In the genomic region with DNA sequence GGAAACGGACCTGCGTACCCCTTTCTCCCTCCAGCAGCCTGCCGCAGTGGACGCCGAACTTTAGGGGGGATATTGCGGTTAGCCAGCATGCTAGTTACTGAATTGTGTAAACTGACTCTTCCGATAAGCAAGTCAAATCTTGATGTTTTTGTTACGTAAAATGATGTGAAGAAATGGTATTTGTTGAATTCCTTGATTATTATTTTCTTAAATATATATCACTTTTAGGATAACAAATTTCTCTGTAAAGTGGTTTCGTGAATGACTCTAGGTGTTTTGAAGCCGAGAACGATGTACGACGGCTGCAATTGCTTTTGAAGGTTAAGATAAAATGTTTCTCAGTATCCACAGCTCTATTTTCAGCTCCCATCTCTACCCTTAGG, we compare ENCODE assay signal across 7 mouse cellular contexts. TPM values are rescaled to one million over a fixed set of nuclear protein-coding genes. Genes with fewer than 3 reads are reported as not detected.
A peak's percentile ranks its signal among the peaks of the same experiment; 100 is the strongest.
DNase-seq lines count a peak whose midpoint lies in the region; ATAC-seq and TF ChIP-seq lines count a peak whose summit lies in the region.

No protein-coding gene starts in this region.

- H3K36me3 ChIP-seq in lung, postnatal 0 days (ENCODE audit: insufficient read depth, low read length): no peaks in the 10 kb centered on the region
- no peaks in the 10 kb centered on the region for H3K36me3 ChIP-seq in forebrain, embryonic 11.5 days (ENCODE audit: control insufficient read depth, insufficient read depth, low read length)
- H3K36me3 ChIP-seq in limb, embryonic 12.5 days: no peaks in the 10 kb centered on the region
- H3K36me3 ChIP-seq in stomach, embryonic 14.5 days (ENCODE audit: control insufficient read depth, insufficient read depth, low read length): no peaks in the 10 kb centered on the region

- ATAC-seq in lung, postnatal 0 days: no peak
- no peak for ATAC-seq in forebrain, embryonic 11.5 days (replicated peaks; ENCODE audit: low FRiP score)
- ATAC-seq in limb, embryonic 12.5 days (ENCODE audit: insufficient number of reproducible peaks, insufficient read depth, low FRiP score, low TSS enrichment, low read depth): no peak
- ATAC-seq in stomach, embryonic 14.5 days (ENCODE audit: insufficient number of reproducible peaks, insufficient read depth, low FRiP score, low read depth): no peak

- H3K27me3 ChIP-seq in lung, postnatal 0 days (replicated peaks; ENCODE audit: insufficient read depth, low read length): no peaks in the 10 kb centered on the region
- no peaks in the 10 kb centered on the region for H3K27me3 ChIP-seq in forebrain, embryonic 11.5 days (ENCODE audit: control insufficient read depth, insufficient read depth, low read length)
- no peaks in the 10 kb centered on the region for H3K27me3 ChIP-seq in limb, embryonic 12.5 days
- no peaks in the 10 kb centered on the region for H3K27me3 ChIP-seq in stomach, embryonic 14.5 days (ENCODE audit: control insufficient read depth, insufficient read depth, low read length)

- H3K4me1 ChIP-seq in lung, postnatal 0 days (ENCODE audit: insufficient read depth, low read depth, low read length): peaks cover 8% of the 10 kb centered on the region; the same call in 1 of the 2 replicates
- peaks cover 8% of the 10 kb centered on the region for H3K4me1 ChIP-seq in forebrain, embryonic 11.5 days (replicated peaks; ENCODE audit: control insufficient read depth, insufficient read depth, low read length)
- peaks cover 24% of the 10 kb centered on the region for H3K4me1 ChIP-seq in limb, embryonic 12.5 days (replicated peaks)
- H3K4me1 ChIP-seq in stomach, embryonic 14.5 days (ENCODE audit: control insufficient read depth, insufficient read depth, low read length): peaks cover 17% of the 10 kb centered on the region; the same call in 1 of the 2 replicates

- no peak for TF ChIP-seq CTCF in lung, postnatal 0 days (IDR thresholded peaks at IDR 0.05)

- H3K27ac ChIP-seq in lung, postnatal 0 days (ENCODE audit: low read length): peak overlapping the region; percentile 97
- H3K27ac ChIP-seq in forebrain, embryonic 11.5 days (ENCODE audit: low read depth, low read length): peak overlapping the region; percentile 82
- H3K27ac ChIP-seq in limb, embryonic 12.5 days: peak overlapping the region; percentile 93
- peak overlapping the region; percentile 87 for H3K27ac ChIP-seq in stomach, embryonic 14.5 days (ENCODE audit: low read length)

- H3K9ac ChIP-seq in lung, postnatal 0 days (replicated peaks; ENCODE audit: low read depth): peak overlapping the region; percentile 87
- peak overlapping the region; percentile 76 for H3K9ac ChIP-seq in forebrain, embryonic 11.5 days (ENCODE audit: low read length)
- peak overlapping the region; percentile 74 for H3K9ac ChIP-seq in limb, embryonic 12.5 days (replicated peaks)
- H3K9ac ChIP-seq in stomach, embryonic 14.5 days (replicated peaks; ENCODE audit: low read depth, low read length): peak overlapping the region; percentile 76

- WGBS in lung, postnatal 0 days: under 1% methylated on average over 13 of the region's 13 CpGs
- WGBS in forebrain, embryonic 11.5 days: 12% methylated on average over 13 of the region's 13 CpGs
- WGBS in limb, embryonic 12.5 days: 8% methylated on average over 13 of the region's 13 CpGs
- WGBS in stomach, embryonic 14.5 days: 4% methylated on average over 13 of the region's 13 CpGs

- DNase-seq in lung, postnatal 0 days (ENCODE audit: low spot score): no peak
- DNase-seq in lung, adult 18-20 months: no peak
- no peak for DNase-seq in forebrain, embryonic 11.5 days (ENCODE audit: low spot score)
- no peak for DNase-seq in thymus, postnatal 4 days
- no peak for DNase-seq in urinary bladder, postnatal 10 days (ENCODE audit: low spot score)

- no peaks in the 10 kb centered on the region for H3K9me3 ChIP-seq in lung, postnatal 0 days (ENCODE audit: low read length)
- no peaks in the 10 kb centered on the region for H3K9me3 ChIP-seq in forebrain, embryonic 11.5 days (ENCODE audit: control insufficient read depth, low read length)
- no peaks in the 10 kb centered on the region for H3K9me3 ChIP-seq in limb, embryonic 12.5 days
- no peaks in the 10 kb centered on the region for H3K9me3 ChIP-seq in stomach, embryonic 14.5 days (ENCODE audit: control insufficient read depth, low read depth, low read length)

- peak overlapping the region; percentile 91 for H3K4me3 ChIP-seq in lung, postnatal 0 days (ENCODE audit: low read depth, low read length)
- peak overlapping the region; percentile 79 for H3K4me3 ChIP-seq in forebrain, embryonic 11.5 days (ENCODE audit: low read depth, low read length)
- H3K4me3 ChIP-seq in limb, embryonic 12.5 days (replicated peaks): peak overlapping the region; percentile 72
- peak overlapping the region; percentile 56 for H3K4me3 ChIP-seq in stomach, embryonic 14.5 days (ENCODE audit: low read depth, low read length)

- H3K4me2 ChIP-seq in lung, postnatal 0 days (replicated peaks; ENCODE audit: low read depth, low read length): peak overlapping the region; percentile 69
- H3K4me2 ChIP-seq in forebrain, embryonic 11.5 days (ENCODE audit: low read depth, low read length, severe bottlenecking): peak overlapping the region; percentile 88
- H3K4me2 ChIP-seq in limb, embryonic 12.5 days: peak overlapping the region; percentile 66
- H3K4me2 ChIP-seq in stomach, embryonic 14.5 days (replicated peaks; ENCODE audit: low read depth, low read length): peak overlapping the region; percentile 58

- no peak for TF ChIP-seq EP300 in lung, postnatal 0 days (IDR thresholded peaks at IDR 0.05)

RNA-seq across cellular contexts. Expression of a gene that starts 0.5 kb away (rescaled TPM):
- 46.6 and 47.5 TPM in 2 replicates for polyA plus RNA-seq in lung, postnatal 0 days (2015; fragmentation: Nextera tagmentation; extraction: Ambion mirVana)
- polyA plus RNA-seq in forebrain, embryonic 11.5 days (2014; fragmentation: Nextera tagmentation; extraction: Ambion mirVana): 51.3 and 59.6 TPM in 2 replicates
- polyA plus RNA-seq in limb, embryonic 12.5 days (2016; fragmentation: Nextera tagmentation; extraction: Ambion mirVana): 52.4 and 61.7 TPM in 2 replicates
- polyA plus RNA-seq in stomach, embryonic 14.5 days (2014; fragmentation: Nextera tagmentation; extraction: Ambion mirVana): 52.6 and 57.1 TPM in 2 replicates

RNA-seq across cellular contexts. Expression of a gene that starts 42.7 kb away (rescaled TPM):
- 7.7 and 8.0 TPM in 2 replicates for polyA plus RNA-seq in lung, postnatal 0 days (2015; fragmentation: Nextera tagmentation; extraction: Ambion mirVana)
- polyA plus RNA-seq in forebrain, embryonic 11.5 days (2014; fragmentation: Nextera tagmentation; extraction: Ambion mirVana): 12.0 and 13.5 TPM in 2 replicates
- 9.8 and 11.6 TPM in 2 replicates for polyA plus RNA-seq in limb, embryonic 12.5 days (2016; fragmentation: Nextera tagmentation; extraction: Ambion mirVana)
- 14.1 and 16.8 TPM in 2 replicates for polyA plus RNA-seq in stomach, embryonic 14.5 days (2014; fragmentation: Nextera tagmentation; extraction: Ambion mirVana)
